Mouse (Mus musculus) embryo, embryonic 10.5 days (tissue): ENCODE measurements around the gene Twnk.

Experiments
- DNase-seq: peaks from one replicate; pipeline ENCODE4 v3.0.0-alpha.2; 2015; ENCODE audit warnings: low spot score

Twnk gene

GRCm38 (mm10) chr19:45005444-45005843 is at the start of gene Twnk:
Gene Twnk (plus strand): TSS chr19:45005663.
- DNase-seq = peak; percentile 65

- no peak for DNase-seq
Observed at GRCm38 (mm10) chr19:44959633-44960032, 45.8 kb upstream of the Twnk start.

GRCm38 (mm10) chr19:44965978-44966377 is 39.5 kb upstream of the Twnk start:
- no peak for DNase-seq

DNA sequence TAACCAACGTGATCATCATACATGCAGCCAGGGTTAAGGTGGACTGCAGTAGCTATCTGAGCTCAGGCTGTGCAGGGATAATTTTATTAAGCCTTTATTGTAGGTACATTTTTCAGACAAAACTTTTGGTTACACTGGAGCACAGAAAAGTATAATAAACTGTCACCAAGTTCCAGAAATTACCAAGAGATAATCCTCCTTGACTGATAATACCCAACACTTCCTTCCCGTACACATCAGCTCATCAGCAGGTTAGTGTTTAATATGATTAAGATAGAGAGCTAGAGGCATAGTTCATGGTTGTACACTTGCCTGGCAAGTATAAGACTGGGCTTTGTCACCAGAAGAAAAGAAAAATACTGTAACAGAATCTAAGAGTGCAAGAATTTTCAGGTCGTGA is 37.1 kb upstream of the Twnk start:
- no peak for DNase-seq

GRCm38 (mm10) chr19:44976636-44977035 is 28.8 kb upstream of the Twnk start:
- no peak for DNase-seq

GRCm38 (mm10) chr19:44977148-44977547 is 28.3 kb upstream of the Twnk start:
- DNase-seq = no peak

DNA sequence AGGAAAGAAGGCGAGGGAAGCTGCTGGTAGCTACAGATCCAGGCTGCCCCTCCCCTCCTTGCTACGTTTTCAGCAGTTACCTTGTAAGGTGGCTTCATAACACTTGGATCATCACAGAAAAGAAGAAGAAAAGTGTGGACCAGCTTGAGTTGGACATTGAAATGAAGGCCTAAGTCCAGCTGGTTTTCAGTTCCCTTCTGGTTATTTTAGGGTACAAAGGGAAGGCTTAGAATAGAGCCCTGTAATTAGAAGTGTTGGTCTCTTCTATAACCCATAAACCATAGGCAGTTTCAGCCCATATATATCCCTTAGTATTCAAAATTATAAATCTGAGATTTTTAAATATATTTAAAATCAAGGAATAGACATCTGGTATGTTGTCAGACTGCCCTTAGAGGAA is 24.7 kb upstream of the Twnk start:
- no peak for DNase-seq

GRCm38 (mm10) chr19:44982477-44983115 is 22.9 kb upstream of the Twnk start:
- DNase-seq = no peak

- no peak for DNase-seq
Observed at GRCm38 (mm10) chr19:44983366-44983765, 22.1 kb upstream of the Twnk start.

- no peak for DNase-seq
Observed at GRCm38 (mm10) chr19:44984420-44984819, 21.0 kb upstream of the Twnk start.

- no peak for DNase-seq
Observed at GRCm38 (mm10) chr19:44985159-44985988, 20.1 kb upstream of the Twnk start.

GRCm38 (mm10) chr19:44987004-44987403 is 18.5 kb upstream of the Twnk start:
- no peak for DNase-seq

DNA sequence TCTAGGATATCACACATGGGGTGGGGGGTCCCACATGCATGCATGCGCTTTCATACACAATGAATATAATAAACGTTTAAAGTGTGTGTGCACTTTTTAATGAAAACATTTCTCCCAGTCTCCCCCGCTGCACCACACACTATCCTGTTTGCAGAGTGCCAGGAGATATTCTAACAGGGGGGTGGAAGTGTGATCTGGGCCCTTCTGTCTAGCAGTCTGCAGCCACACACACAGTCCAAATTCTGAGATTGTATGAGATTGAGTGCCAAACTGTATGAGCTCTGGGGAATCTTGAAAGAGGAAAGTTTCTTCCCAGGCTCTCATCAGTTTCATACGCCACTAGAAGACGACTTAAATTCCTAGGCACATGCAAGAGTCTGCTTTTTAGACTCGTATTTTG is 17.6 kb upstream of the Twnk start:
- no peak for DNase-seq

- peak; percentile 18 for DNase-seq
Observed at GRCm38 (mm10) chr19:44988321-44988720, 17.1 kb upstream of the Twnk start.

DNA sequence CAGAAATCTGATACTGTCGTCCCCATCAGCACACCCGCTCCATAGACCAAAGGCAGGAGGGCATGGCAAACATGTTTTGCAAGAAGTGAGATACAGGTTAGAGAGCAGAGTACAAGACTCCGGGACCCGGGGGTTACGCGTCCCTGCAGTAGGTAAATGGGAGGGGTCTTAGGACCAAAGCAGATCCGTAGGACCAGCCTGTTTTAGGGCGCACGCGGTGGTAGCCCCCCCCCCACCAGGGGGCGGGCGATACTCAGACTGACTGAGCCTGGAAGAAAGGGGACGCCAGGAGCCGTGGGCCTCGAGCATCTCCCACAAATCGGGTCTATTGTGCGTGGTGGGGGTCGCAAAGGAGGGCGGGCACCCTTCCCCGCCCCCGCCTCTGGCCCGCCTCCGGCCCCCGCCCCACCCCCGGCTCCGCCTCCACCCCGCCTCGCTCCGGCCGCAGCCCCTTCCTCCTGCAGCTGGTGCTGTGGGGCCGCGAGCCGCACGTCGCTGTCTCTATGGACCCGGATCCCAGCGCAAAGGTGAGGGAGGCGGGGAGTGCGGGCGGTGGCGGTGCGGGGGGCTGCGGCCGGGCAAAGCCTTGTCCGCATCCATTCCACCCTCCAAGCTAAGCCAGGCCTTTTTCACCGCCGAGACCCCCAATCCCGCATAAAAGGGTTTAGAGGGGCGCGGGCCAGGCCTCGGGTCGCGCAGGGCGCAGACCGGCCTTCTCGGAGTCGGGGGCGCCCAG is 16.5 kb upstream of the Twnk start, which contains the start of gene Sema4g:
TSS of gene Sema4g (plus strand) at position 271 of the 736 bp plus-strand sequence.
- DNase-seq = peak; percentile 70

GRCm38 (mm10) chr19:44989567-44990495 is 15.6 kb upstream of the Twnk start:
- peak; percentile 34 for DNase-seq

- no peak for DNase-seq
Observed at GRCm38 (mm10) chr19:44991031-44991430, 14.4 kb upstream of the Twnk start.

DNA sequence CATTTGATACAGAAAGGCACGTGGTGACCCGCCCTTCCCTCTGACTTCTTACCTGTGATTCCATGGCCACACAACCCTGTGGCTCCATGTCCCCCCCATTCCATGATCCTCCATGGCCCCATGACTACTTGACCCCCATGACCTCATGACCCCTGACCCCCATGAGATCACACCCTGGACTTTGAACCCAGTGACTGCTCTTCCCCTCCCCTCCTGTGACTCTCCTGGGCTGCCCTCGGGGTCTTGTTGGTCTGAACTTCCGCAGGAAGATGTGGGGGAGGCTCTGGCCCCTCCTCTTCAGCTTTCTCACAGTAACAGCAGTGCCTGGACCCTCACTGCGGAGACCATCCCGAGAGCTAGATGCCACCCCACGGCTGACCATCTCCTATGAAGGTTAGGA is 13.2 kb upstream of the Twnk start:
- DNase-seq = no peak

- no peak for DNase-seq
Observed at GRCm38 (mm10) chr19:44992712-44993111, 12.8 kb upstream of the Twnk start.

GRCm38 (mm10) chr19:44997786-44998185 is 7.7 kb upstream of the Twnk start:
- DNase-seq = no peak

DNA sequence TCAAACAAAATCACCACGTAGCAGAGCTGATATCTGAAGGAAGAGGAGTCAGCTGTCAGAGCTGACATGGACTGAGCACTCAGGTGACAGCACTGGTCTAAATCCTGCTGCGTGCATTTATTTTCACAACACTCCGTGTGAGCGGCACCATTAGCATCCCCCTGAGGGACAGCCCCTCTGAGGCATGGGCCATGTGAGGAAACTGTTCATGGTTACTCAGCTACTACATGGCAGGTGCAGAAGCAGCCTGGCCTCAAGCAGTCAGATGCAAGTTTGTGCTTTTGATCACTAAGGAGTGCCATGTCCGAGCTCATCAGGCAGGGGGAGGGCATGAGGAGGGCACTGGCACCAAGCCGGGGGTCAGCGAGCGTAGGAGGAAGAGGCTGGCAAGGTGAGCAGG is 5.8 kb upstream of the Twnk start:
- no peak for DNase-seq

- no peak for DNase-seq
Observed at GRCm38 (mm10) chr19:45002301-45002700, 3.2 kb upstream of the Twnk start.
